Mouse (Mus musculus) urinary bladder, postnatal 25 days (tissue): ENCODE data around the gene Kazn.

ENCODE experiments used
- DNase-seq: peaks from one replicate; pipeline ENCODE4 v3.0.0; 2022; ENCODE audit warnings: low spot score

The Kazn gene

DNA sequence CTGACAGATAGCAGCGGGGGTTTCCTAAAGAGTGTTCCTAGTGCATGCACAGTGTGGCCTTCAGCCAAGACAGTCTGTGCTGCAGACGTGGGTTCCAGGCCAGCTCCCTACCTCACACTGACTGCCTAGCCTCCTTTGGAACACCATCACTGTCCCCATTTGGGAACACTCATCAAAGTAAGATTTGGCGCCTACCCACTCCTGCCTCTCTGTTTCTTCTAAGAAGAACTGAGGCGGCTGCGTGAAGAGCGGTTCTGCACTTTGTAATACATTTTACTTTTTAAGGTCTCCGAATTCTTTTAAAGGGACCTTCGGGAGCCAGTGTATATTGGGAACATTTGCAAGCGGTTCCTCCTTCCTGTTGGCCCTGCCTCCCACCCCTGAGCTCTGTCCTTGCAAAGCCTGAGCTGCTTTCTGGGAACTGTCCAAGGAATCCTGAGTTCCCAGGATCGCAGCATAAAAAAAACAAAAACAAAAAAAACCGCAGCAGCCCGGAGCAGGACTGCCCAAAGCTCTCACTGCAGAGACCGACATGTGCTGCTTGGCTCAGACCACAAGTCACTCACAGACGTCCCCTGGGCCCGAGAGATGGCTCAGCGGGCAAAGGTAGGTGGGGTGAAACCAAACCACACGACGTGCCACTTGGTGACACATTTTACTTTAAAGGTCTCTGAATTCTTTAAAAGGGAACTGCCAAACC, 161.5 kb downstream of the Kazn start:
- no peak for DNase-seq

GRCm38 (mm10) chr4:142076883-142077282, 162.3 kb downstream of the Kazn start:
- no peak for DNase-seq

GRCm38 (mm10) chr4:142075931-142076330, 163.3 kb downstream of the Kazn start:
- DNase-seq, result no peak

DNA sequence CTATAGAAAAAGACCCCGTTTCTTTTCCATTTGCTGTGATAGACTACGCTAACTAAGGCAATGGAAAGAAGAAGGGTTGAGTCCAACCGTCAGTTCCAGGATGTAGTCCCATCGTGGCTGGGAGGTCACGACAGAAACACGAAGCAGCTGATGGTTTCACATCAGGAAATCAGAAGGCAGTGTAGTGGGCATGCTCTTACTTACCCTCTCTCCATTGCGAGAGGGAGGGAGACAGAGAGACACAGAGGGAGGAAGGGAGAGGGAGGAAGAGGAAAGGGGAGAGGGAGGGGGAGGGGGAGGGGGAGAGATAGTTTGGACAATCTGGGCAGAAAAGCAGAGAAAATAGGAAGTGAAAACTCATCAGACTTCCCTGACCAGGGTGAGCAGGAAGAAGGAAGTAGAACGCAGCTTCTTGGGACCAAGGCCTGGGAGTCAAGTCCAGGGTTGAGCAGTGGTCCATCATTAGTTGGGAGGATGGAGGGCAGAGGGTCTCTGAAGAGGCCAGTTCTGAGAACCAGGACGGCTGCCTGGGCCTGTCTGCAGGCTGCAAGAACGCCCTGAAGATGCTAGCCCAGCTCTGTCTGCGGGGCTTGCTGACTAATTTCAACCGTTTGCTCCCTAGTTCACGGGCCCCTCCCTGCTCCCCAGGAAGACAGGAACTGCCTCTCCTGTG, 165.0 kb downstream of the Kazn start:
- no peak for DNase-seq

- DNase-seq, result no peak
Measured at GRCm38 (mm10) chr4:142071243-142071991, 167.8 kb downstream of the Kazn start.

GRCm38 (mm10) chr4:142070840-142071239, 168.4 kb downstream of the Kazn start:
- DNase-seq, result no peak

- DNase-seq, result no peak
Measured at GRCm38 (mm10) chr4:142068899-142069812, 170.0 kb downstream of the Kazn start.

GRCm38 (mm10) chr4:142066576-142066975, 172.6 kb downstream of the Kazn start:
- no peak for DNase-seq

DNA sequence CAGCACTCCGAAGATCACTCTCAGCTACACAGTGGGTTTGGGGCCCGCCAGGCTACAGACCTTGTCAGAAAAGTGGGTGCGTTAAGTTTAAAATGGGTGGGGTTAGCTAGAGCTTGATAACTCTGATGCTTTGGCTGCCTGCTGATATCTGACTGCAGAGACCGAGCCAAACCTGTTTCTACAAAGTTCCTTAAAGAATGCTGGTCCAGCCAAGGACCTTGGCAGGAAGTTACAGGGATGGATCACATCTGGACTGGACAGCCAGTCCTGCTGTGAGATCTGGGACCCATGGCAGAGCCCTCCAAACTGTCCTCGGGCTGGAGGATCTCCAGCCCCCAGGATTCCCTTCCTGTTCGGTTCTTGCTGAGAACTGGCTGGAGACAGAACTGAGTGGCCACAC, 173.4 kb downstream of the Kazn start:
- no peak for DNase-seq

DNA sequence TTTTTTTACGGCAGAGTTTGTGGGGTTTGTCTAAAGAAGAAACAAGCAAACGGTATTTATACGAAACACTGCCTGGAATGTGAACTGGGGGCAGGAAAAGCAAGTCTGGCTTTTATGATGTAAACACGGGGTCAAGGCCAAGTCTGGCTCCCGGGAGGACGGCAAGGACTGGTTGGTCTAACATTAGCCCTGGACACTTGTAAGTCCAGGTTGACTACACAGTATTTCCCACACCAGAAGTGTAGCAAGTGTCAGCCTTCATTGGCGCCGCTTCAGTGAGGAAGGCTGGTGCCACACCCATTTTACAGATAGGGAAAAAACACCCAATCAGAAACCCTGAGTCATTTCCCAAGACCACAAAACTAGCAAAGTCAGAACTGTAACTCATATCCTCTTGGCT, 173.9 kb downstream of the Kazn start:
- peak; percentile 57 for DNase-seq

DNA sequence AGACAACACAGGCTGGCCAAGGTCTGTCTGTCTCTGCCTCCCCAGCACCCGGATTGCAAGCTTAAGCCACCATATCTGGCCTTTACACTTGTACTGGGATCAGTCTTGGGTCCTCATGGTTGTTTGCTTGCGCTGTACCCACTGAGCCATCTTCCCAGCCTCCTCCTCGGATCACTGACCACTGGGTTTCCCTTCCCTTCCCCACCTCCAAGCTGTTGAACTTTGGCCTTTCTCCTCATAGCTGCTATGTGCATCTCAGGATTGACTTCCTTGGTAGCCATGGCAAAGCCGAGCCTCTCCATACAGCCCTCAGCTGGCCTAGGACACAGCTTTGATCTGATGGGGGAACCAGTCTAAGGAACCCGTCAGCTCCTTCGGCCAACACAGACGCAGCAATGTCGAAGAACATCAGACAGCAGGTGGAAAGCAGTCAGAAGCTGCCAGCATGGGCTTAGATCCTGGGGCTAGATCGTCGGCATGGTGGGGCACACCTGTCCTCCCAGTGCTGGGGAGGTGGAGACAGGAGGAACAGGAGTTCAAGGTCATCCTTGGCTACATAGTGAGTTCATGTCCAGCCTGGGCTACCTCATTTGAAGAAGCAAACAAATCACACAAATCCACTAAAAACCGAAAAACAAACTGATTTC, 174.5 kb downstream of the Kazn start:
- no peak for DNase-seq

DNA sequence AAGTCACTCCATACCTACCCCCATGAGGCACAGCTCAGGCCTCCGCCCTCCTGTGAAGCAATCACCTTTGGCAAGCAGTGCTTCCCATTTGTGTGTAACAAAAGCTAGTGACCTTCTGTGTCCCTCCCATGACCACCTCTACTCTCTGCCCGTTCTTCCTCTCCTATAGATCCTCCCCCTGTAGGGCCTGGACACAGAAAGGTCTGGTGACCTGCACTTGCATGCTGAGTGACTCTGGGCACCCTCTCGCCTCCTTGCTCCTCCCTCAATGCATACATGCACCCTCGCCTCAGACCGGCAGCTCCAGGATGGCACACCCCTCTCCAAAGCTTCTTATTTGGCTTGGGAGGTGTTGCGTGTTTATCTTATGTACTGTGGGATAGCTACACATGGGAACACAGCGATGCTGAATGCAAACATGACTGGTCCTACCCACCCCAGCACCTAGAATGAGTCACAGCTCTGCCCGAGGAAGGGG, 176.1 kb downstream of the Kazn start:
- DNase-seq, result no peak

DNA sequence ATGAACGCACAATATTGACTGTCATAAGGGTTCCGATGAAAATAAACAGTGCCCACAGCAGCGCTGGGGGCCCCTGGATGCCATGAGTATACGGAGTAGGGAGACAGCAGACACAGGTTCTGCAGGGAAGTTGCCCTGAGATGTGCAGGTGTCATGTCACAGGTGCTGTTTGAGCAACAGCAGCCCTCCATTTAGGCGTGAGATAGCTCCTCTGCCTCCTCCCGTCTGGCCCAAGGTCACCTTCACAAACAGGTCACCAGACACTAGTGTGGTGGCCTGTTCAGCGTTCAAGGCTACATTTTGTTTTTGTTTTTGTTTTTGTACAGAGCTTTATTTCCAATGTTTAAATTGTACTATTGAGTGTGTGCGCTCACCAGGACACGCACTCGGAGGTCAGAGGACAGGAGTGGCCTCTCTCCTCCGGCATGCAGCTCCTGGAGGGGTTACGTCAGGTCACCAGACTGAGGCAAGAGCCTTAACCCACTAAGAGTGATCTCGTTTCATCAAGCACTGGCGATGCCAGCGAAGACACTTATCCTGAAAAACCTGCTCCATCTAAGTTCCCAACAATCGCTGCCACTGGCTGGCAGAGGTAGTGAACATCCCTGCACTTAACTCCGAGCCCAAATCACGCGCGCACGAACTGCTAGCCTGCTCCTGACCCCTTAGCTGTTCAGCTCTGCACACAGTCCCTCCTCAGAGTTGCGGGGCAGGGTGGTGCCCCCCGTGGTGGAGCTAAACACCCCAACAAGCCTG, 177.5 kb downstream of the Kazn start:
- DNase-seq, result no peak

DNA sequence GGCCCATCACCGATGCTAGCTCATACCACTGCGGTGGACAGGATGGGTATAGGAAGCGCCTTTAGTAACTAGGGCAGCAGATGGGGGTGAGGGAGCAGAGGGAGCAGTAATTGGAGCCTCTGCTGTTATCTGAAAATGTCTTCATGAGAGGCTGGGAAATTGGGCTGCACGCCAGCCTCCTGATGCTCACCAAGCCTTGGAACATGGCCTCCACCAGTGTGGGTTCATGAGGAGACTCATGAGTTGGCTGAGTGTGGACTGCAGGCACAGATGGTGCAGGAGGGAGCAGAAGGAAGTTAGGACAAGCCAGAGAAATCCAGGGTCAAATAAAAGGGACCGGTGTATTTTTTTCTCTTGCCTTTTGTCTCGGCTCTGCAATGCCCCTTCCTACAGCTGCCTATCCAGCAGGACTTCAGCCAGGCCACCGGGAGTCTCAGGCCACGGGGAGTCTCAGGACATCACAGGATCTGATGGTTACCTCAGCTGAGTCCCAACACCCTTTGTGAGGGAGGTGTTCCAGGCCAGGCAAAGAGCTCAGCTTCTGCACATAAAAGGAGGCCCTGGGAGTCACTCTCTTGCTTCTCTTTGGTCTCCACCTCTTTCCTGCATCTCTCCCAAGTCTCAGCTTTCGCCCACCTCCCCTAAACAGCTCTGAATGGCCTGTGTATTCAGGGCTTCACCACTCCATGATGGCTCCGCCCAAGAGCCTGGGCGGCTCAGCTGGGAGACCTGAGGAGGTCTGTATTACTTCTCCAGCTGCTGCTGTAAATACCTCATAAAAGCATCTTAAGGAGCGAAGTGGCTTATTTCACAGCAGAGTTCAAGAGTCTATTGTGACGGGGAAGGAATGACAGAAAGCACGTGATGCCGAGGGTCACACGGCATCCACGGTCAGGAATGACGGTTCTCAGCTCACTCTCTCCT, 178.5 kb downstream of the Kazn start:
- DNase-seq, result no peak

DNA sequence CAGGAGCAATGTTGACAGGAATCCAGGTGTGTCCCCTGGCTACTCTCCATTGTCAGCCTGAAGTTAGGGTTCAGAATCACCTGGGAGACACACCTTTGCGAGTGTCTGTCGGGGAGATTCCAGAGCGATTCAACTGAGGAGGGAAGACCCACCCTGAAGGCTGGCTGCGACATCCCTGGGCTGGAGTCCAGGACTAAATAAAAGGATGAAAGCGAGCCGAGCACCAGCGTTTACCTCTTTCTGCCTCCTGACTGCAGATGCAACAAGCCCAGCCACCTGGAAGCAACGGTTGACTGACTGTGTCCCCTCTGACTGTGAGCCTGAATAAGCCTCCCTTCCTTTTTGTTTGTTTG, 179.4 kb downstream of the Kazn start:
- no peak for DNase-seq

DNA sequence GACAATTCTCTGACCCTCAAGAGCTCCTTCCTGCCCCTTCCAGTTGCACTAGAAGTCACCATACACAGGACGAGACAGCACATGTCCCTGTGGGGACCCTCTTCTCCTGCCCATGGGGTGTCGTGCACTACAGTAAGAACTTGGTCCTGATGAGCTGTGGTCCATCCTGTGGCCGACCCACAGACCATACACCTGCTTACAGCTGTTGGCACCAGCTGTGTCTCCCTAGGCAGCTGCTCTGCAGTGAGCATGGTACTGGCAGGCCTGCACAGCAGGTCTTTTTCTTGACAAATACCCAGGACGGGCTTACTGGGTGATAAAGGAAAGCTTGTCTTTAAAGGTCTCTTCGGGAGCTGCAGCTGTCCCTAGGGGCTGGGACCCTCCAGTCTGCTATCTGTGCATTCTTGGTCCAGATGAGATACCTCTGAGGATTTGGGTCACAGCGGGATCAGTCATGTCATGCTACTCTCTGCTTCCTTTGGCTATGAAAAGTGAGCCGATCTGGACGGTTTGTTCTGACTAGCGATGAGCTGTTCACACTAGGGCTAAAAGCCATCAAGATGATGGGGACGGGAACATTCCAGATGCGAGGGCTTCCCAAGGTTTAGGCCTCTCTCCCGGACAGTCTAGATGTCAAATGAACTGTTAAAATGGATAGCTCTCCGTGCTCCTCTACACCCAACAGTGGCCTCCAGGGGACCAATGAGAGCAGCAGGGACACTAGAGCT, 179.9 kb downstream of the Kazn start:
- no peak for DNase-seq

DNA sequence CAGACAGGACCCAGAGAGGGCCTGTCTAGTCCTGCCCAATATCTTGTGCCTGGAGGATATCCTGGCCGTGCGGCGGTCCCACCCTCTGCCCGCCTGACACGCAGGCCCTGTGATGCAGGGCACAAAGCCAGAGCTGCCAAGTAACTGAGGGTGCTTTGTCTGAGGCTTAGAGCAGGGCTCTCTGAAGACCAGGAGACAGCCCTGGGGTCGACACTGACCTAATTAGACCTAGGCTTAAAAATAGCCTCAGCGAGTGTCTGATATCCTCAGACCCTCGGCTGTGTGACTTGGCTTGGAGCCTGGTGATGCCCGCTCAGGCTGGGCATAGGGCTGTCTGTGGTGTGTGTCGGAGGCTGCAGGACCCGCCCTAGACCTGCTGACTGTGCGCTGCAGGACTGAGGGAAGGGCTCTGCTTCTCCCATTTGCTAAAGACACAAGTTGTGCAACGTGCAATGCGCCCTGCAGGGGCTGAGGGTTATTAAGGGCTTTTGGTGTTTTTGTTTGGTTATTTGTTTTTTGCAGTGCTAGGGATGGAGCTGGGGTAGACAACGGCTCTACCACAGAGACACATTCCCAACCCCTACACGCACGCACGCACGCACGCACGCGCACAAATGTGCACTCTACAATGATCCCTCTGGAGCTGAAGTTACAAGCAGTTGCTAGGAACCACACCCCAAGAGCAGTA, 181.5 kb downstream of the Kazn start:
- DNase-seq, result no peak

DNA sequence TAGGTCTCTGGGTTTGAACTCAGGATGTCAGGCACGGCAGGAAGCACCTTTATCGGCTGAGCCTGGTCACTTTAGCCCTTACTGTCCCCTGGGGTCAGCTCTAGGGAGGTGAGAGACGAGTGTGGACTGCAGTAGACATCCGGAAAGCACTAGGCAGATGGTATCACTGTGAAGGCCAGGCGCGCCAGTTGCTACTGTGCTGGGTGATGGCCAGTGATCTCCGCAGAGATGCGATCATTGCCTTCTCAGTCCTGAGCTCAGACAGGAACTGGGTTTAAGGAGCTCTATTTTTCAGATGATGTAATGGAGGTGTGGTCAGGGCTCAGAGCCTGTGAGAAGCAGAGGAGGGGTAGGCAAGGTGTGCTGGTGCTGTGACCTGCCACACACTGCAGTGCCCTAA, 183.6 kb downstream of the Kazn start:
- DNase-seq, result no peak
